Mouse (Mus musculus) embryo, embryonic 9.5 days (tissue): ENCODE measurements at regions not wholly inside any gene's neighbourhood (a gene's known extent, or its start where the extent isn't known, plus 50 kb on each side); places are given as distances from the start of the nearest gene placed in this dataset.

Experiments used
- DNase-seq: peaks from one replicate; pipeline ENCODE4 v3.0.0-alpha.2; 2017; ENCODE audit errors: extremely low spot score

GRCm38 (mm10) chr9:115611713-115612112, 297.5 kb upstream of the Gadl1 start:
- no peak for DNase-seq

GRCm38 (mm10) chr9:115612908-115613307, 296.3 kb upstream of the Gadl1 start:
- no peak for DNase-seq

- no peak for DNase-seq
These were observed 295.2 kb upstream of the Gadl1 start for GRCm38 (mm10) chr9:115614007-115614406.

- DNase-seq = no peak
These were observed 291.3 kb upstream of the Gadl1 start for GRCm38 (mm10) chr9:115617909-115618308.

GRCm38 (mm10) chr9:115623948-115624347, 285.3 kb upstream of the Gadl1 start:
- DNase-seq = peak; percentile 11

GRCm38 (mm10) chr9:115624721-115625496, 284.3 kb upstream of the Gadl1 start:
- no peak for DNase-seq

- no peak for DNase-seq
These were observed 281.7 kb upstream of the Gadl1 start for GRCm38 (mm10) chr9:115627551-115627950.

- DNase-seq = no peak
These were observed 272.1 kb upstream of the Gadl1 start for GRCm38 (mm10) chr9:115637114-115637513.

- no peak for DNase-seq
These were observed 268.5 kb upstream of the Gadl1 start for GRCm38 (mm10) chr9:115640781-115641180.

GRCm38 (mm10) chr9:115642032-115642431, 267.2 kb upstream of the Gadl1 start:
- DNase-seq = no peak

- no peak for DNase-seq
These were observed 264.3 kb upstream of the Gadl1 start for GRCm38 (mm10) chr9:115644953-115645352.

GRCm38 (mm10) chr9:115646226-115646625, 263.0 kb upstream of the Gadl1 start:
- DNase-seq = no peak

- DNase-seq = no peak
These were observed 257.5 kb upstream of the Gadl1 start for GRCm38 (mm10) chr9:115651708-115652107.

GRCm38 (mm10) chr9:115653116-115653515, 256.1 kb upstream of the Gadl1 start:
- no peak for DNase-seq

GRCm38 (mm10) chr9:115654933-115655332, 254.3 kb upstream of the Gadl1 start:
- no peak for DNase-seq

GRCm38 (mm10) chr9:115656538-115656937, 252.7 kb upstream of the Gadl1 start:
- no peak for DNase-seq

GRCm38 (mm10) chr9:115656994-115657713, 252.1 kb upstream of the Gadl1 start:
- DNase-seq = no peak

GRCm38 (mm10) chr9:115658477-115658876, 250.8 kb upstream of the Gadl1 start:
- no peak for DNase-seq

- no peak for DNase-seq
These were observed 248.9 kb upstream of the Gadl1 start for GRCm38 (mm10) chr9:115660371-115660770.

GRCm38 (mm10) chr9:115661834-115662425, 247.3 kb upstream of the Gadl1 start:
- DNase-seq = no peak

GRCm38 (mm10) chr9:115665337-115666004, 243.8 kb upstream of the Gadl1 start:
- no peak for DNase-seq

- no peak for DNase-seq
These were observed 242.7 kb upstream of the Gadl1 start for GRCm38 (mm10) chr9:115666530-115666929.
